Mouse (Mus musculus) C2C12 (cell line): ENCODE data around the gene Sun1. TPM values are rescaled to one million over a fixed set of nuclear protein-coding genes. Genes with fewer than 3 reads are reported as not detected.

ENCODE experiments used
- H3K27me3 ChIP-seq: one replicate; pipeline ENCODE4 v1.6.1; 2011; ENCODE audit not compliant: control insufficient read depth, insufficient read depth, insufficient read length
- H3K36me3 ChIP-seq: one replicate; pipeline ENCODE4 v1.6.1; 2011; ENCODE audit not compliant: control insufficient read depth, insufficient read depth
- H3K4me3 ChIP-seq: one replicate; pipeline ENCODE4 v1.5.1; 2011; ENCODE audit warnings: mild to moderate bottlenecking, control low read depth; ENCODE audit not compliant: poor library complexity, insufficient read depth, severe bottlenecking
- H3K79me2 ChIP-seq: one replicate; pipeline ENCODE4 v1.6.1; 2011; ENCODE audit not compliant: control insufficient read depth, insufficient read depth
- H3K79me3 ChIP-seq: one replicate; pipeline ENCODE4 v1.6.1; 2011; ENCODE audit warnings: low read depth, control low read depth
- H3ac ChIP-seq: one replicate; pipeline ENCODE3; 2011; ENCODE audit warnings: low read depth; ENCODE audit not compliant: control insufficient read depth, insufficient read length
- CEBPB ChIP-seq: IDR thresholded peaks from one replicate; pipeline ENCODE4 v1.6.1; 2011; ENCODE audit warnings: low read depth, mild to moderate bottlenecking, control low read depth, moderate library complexity
- CTCF ChIP-seq: IDR thresholded peaks from one replicate; pipeline ENCODE4 v1.5.1; 2011; ENCODE audit not compliant: control insufficient read depth, insufficient read depth, insufficient read length
- FOSL1 ChIP-seq: IDR thresholded peaks from one replicate; pipeline ENCODE4 v1.8.0; 2011; ENCODE audit warnings: mild to moderate bottlenecking, low read length; ENCODE audit not compliant: poor library complexity, insufficient read depth, severe bottlenecking
- MAX ChIP-seq: IDR thresholded peaks from one replicate; pipeline ENCODE4 v1.6.1; 2011; ENCODE audit warnings: mild to moderate bottlenecking, control low read depth
- MYOD1 ChIP-seq: IDR thresholded peaks from one replicate; pipeline ENCODE4 v1.6.1; 2011; ENCODE audit warnings: low read depth; ENCODE audit not compliant: control insufficient read depth, insufficient read length
- MYOG ChIP-seq: IDR thresholded peaks from one replicate; pipeline ENCODE4 v1.6.1; 2011; ENCODE audit not compliant: control insufficient read depth, insufficient read length; ENCODE audit errors: extremely low read depth
- USF1 ChIP-seq: IDR thresholded peaks from one replicate; pipeline ENCODE4 v1.6.1; 2011; ENCODE audit warnings: low read depth, mild to moderate bottlenecking, control low read depth, moderate library complexity
- polyA plus RNA-seq: library from polyadenylated mRNA; unstranded; fragments of >200 nt; fragmentation: generic; extraction: Trizol; gene quantifications from one replicate; pipeline ENCODE4 v1.2.1, GENCODE M21; 2012; ENCODE audit warnings: missing spikeins

Gene Sun1
- polyA plus RNA-seq, 1 experiment: 39.4 TPM

DNA sequence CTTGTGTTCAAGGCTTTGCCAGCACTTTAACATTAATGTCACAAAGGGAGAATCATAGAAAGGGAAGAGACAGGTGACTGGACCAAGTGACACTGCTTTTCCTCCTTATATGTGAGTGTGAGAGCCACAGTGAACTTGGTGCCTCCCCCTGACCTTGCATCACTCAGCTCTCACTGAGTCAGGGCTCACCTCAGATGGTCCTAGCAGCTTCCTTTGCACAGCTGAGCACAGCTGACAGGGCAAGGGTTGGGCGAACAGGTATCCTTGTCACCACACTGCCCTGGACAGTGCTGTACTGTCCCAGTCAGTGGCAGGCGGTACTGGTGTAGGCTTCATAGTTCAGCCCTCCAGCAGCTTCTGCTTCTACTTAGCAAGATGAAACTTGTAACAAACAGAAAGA is 27.2 kb downstream of the Sun1 start:
- no peak overlapping the region for H3K4me3 ChIP-seq
- H3K79me3 ChIP-seq: peaks cover 2% of the 10 kb centered on the region
- TF ChIP-seq FOSL1 (no peak), USF1 (no peak), MAX (no peak), CEBPB (no peak), MYOG (no peak), CTCF (no peak), MYOD1 (no peak)
- H3K79me2 ChIP-seq: no peaks in the 10 kb centered on the region
- peaks cover 80% of the 10 kb centered on the region for H3K36me3 ChIP-seq
- no peak overlapping the region for H3ac ChIP-seq
- no peaks in the 10 kb centered on the region for H3K27me3 ChIP-seq

DNA sequence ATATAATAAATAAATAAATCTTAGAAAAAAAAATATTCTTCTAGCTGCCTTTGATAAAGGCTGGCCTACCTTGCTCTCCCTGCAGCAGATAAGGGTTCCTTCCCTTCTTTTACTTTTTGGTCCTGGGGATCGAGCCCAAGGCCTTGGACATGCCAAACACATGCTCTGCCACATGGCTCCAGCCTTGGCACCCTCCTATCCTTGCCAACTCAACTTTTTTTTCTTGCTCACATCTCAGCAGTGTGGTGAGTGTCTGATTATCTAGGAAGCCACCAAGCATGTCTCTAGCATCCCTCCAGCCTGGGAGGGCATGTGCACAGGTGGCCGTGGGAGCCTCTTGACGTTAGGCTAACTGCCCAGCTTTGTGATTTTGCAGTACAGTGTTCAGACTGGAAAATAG is 27.9 kb downstream of the Sun1 start:
- Histone ChIP-seq H3K27me3 (no peaks in the 10 kb centered on the region), H3K36me3 (peaks cover 79% of the 10 kb centered on the region), H3K4me3 (no peak overlapping the region), H3K79me2 (no peaks in the 10 kb centered on the region), H3ac (no peak overlapping the region), H3K79me3 (peaks cover 2% of the 10 kb centered on the region)
- no peak for TF ChIP-seq CEBPB
- TF ChIP-seq MAX: no peak
- TF ChIP-seq CTCF: no peak
- TF ChIP-seq MYOD1: no peak
- no peak for TF ChIP-seq USF1
- no peak for TF ChIP-seq FOSL1
- TF ChIP-seq MYOG: no peak

DNA sequence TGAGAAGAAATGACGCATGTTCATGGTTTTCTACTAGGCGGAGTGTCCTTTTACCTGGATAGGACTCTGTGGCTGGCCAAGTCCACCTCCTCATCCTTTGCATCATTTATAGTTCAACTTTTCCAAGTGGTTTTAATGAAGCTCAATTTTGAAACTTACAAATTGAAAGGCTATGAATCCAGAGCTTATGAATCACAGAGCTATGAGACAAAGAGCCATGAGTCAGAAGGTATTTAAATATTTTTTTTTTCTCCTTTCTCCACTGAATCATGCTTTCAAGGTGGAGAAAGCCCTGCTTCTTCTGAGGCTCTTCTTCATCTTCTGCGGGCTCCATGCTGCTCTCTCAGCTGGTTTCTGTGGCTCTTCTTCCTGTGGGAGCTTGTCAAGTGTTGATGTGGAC is 29.3 kb downstream of the Sun1 start:
- Histone ChIP-seq H3ac (no peak overlapping the region), H3K27me3 (no peaks in the 10 kb centered on the region), H3K79me3 (peaks cover 2% of the 10 kb centered on the region), H3K4me3 (no peak overlapping the region), H3K79me2 (no peaks in the 10 kb centered on the region), H3K36me3 (peaks cover 88% of the 10 kb centered on the region)
- TF ChIP-seq FOSL1 (no peak), CEBPB (no peak), CTCF (no peak), USF1 (no peak), MYOG (no peak), MAX (no peak), MYOD1 (no peak)

DNA sequence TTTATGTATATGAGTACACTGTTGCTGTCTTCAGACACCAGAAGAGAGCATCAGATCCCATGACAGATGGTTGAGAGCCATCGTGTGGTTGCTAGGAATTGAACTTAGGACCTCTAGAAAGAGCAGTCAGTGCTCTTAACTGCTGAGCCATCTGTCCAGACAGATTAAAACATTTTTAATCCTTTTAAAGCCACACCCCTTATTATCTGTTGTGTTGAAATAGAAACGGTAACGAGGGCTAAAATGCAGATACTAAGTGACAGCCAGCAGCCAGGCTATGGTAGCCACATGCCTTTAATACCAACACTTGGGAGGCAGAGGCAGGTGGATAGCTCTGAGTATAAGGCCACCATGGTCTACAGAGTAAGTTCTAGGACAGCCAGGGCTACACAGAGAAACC is 31.6 kb downstream of the Sun1 start:
- Histone ChIP-seq H3K27me3 (no peaks in the 10 kb centered on the region), H3K79me3 (peaks cover 2% of the 10 kb centered on the region), H3K4me3 (no peak overlapping the region), H3ac (no peak overlapping the region), H3K79me2 (no peaks in the 10 kb centered on the region), H3K36me3 (peaks cover 70% of the 10 kb centered on the region)
- TF ChIP-seq FOSL1: no peak
- TF ChIP-seq CEBPB: no peak
- no peak for TF ChIP-seq CTCF
- TF ChIP-seq MAX: no peak
- no peak for TF ChIP-seq MYOG
- no peak for TF ChIP-seq MYOD1
- TF ChIP-seq USF1: no peak

DNA sequence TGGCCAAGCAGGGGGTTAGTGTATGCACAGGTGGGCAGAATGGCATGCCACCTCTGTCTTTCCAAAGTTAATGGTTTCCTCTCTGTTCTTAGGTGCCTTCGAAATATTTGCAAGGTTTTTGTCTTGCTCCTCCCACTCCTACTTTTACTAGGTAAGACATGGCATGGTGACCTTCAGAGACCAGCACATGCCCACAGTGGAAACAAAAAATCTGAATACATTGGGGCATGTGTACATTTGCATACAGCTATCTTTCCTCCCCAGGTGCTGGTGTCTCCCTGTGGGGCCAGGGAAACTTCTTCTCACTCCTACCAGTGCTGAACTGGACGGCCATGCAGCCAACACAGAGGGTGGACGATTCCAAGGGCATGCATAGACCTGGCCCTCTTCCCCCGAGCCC is 34.0 kb downstream of the Sun1 start:
- TF ChIP-seq MAX (no peak), CEBPB (no peak), USF1 (no peak), FOSL1 (no peak), CTCF (no peak), MYOG (no peak), MYOD1 (no peak)
- Histone ChIP-seq H3K4me3 (no peak overlapping the region), H3K36me3 (peaks cover 65% of the 10 kb centered on the region), H3K27me3 (no peaks in the 10 kb centered on the region), H3K79me2 (no peaks in the 10 kb centered on the region), H3ac (no peak overlapping the region), H3K79me3 (no peaks in the 10 kb centered on the region)

DNA sequence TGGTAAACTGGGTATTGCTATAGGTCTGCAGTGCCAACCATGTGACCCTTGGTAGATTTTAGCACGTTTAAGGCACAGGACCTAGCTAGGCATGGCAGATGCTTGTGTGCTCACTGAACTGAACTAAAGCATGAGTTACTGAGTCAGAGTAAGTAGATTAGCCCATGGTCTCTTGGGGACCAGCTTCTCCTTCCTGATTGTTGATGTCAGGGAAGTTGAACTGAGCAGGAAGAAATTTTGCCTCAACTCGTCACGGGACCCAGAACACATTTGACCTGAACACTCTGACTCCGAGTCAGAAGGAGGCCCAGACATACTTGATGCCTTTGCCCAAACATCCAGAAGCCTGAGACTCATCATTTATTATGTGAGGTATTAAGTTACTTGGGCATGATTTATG is 37.0 kb downstream of the Sun1 start:
- no peaks in the 10 kb centered on the region for H3K79me2 ChIP-seq
- H3K27me3 ChIP-seq: no peaks in the 10 kb centered on the region
- TF ChIP-seq MAX (no peak), MYOG (no peak), CTCF (no peak), USF1 (no peak), FOSL1 (no peak), CEBPB (no peak), MYOD1 (no peak)
- H3ac ChIP-seq: no peak overlapping the region
- H3K4me3 ChIP-seq: no peak overlapping the region
- H3K36me3 ChIP-seq: peaks cover 66% of the 10 kb centered on the region
- H3K79me3 ChIP-seq: no peaks in the 10 kb centered on the region
